Mouse (Mus musculus) lung, postnatal 10 days (tissue): ENCODE measurements around the gene Dusp10.
A peak's percentile ranks its signal among the peaks of the same experiment; 100 is the strongest.

ENCODE experiments used
- DNase-seq: peaks from one replicate; pipeline ENCODE4 v3.0.0; 2021

Dusp10 gene

GRCm38 (mm10) chr1:184059814-184060213 is 46.7 kb downstream of the Dusp10 start:
- no peak for DNase-seq

- peak; percentile 88 for DNase-seq
These were observed 47.3 kb downstream of the Dusp10 start for GRCm38 (mm10) chr1:184060381-184060780.

- DNase-seq: peak; percentile 51
These were observed 48.0 kb downstream of the Dusp10 start for GRCm38 (mm10) chr1:184060828-184061734.

GRCm38 (mm10) chr1:184061901-184062300 is 48.8 kb downstream of the Dusp10 start:
- DNase-seq: no peak

- no peak for DNase-seq
These were observed 51.2 kb downstream of the Dusp10 start for GRCm38 (mm10) chr1:184064306-184064705.

GRCm38 (mm10) chr1:184065589-184066361 is 52.7 kb downstream of the Dusp10 start:
- no peak for DNase-seq

- no peak for DNase-seq
These were observed 53.6 kb downstream of the Dusp10 start for GRCm38 (mm10) chr1:184066460-184067287.

GRCm38 (mm10) chr1:184067704-184068558 is 54.8 kb downstream of the Dusp10 start:
- no peak for DNase-seq

- DNase-seq: no peak
These were observed 55.9 kb downstream of the Dusp10 start for GRCm38 (mm10) chr1:184068971-184069370.

- DNase-seq: no peak
These were observed 63.0 kb downstream of the Dusp10 start for GRCm38 (mm10) chr1:184076065-184076464.

GRCm38 (mm10) chr1:184076756-184077155 is 63.7 kb downstream of the Dusp10 start:
- peak; percentile 41 for DNase-seq

- DNase-seq: no peak
These were observed 66.2 kb downstream of the Dusp10 start for GRCm38 (mm10) chr1:184079304-184079703.

- peak; percentile 68 for DNase-seq
These were observed 69.6 kb downstream of the Dusp10 start for GRCm38 (mm10) chr1:184082661-184083060.

GRCm38 (mm10) chr1:184083166-184083565 is 70.1 kb downstream of the Dusp10 start:
- no peak for DNase-seq

GRCm38 (mm10) chr1:184084961-184085360 is 71.9 kb downstream of the Dusp10 start:
- DNase-seq: peak; percentile 39

- DNase-seq: no peak
These were observed 77.4 kb downstream of the Dusp10 start for GRCm38 (mm10) chr1:184090515-184090914.

GRCm38 (mm10) chr1:184094914-184095313 is 81.8 kb downstream of the Dusp10 start:
- DNase-seq: no peak

- DNase-seq: peak; percentile 3
These were observed 87.3 kb downstream of the Dusp10 start for GRCm38 (mm10) chr1:184100414-184100813.

GRCm38 (mm10) chr1:184100927-184101749 is 88.0 kb downstream of the Dusp10 start:
- no peak for DNase-seq

- no peak for DNase-seq
These were observed 88.6 kb downstream of the Dusp10 start for GRCm38 (mm10) chr1:184101750-184102046.

- no peak for DNase-seq
These were observed 93.7 kb downstream of the Dusp10 start for GRCm38 (mm10) chr1:184106832-184107231.
